Mouse (Mus musculus) testis, adult 2 months (tissue): ENCODE results near the gene Galnt7. TPM values are rescaled to one million over a fixed set of nuclear protein-coding genes. Genes with fewer than 3 reads are reported as not detected.

ENCODE experiments used
- H3K27ac ChIP-seq: fragments of 200-500 bp; 2 replicates; pipeline ENCODE4 v1.5.1; 2012; ENCODE audit warnings: low read depth, low read length; ENCODE audit not compliant: control insufficient read depth, insufficient read depth
- H3K27me3 ChIP-seq: fragments of 200-500 bp; 2 replicates; pipeline ENCODE4 v1.6.1; 2012; ENCODE audit warnings: mild to moderate bottlenecking, low read length, moderate library complexity; ENCODE audit not compliant: control insufficient read depth, insufficient read depth
- H3K36me3 ChIP-seq: fragments of 200-500 bp; 2 replicates; pipeline ENCODE4 v1.6.1; 2012; ENCODE audit warnings: mild to moderate bottlenecking, low read length; ENCODE audit not compliant: control insufficient read depth, insufficient read depth
- H3K4me1 ChIP-seq: fragments of 200-500 bp; 2 replicates; pipeline ENCODE4 v1.6.1; 2012; ENCODE audit warnings: low read length; ENCODE audit not compliant: control insufficient read depth, insufficient read depth
- H3K4me3 ChIP-seq: fragments of 200-500 bp; 2 replicates; pipeline ENCODE4 v1.5.1; 2012; ENCODE audit warnings: low read depth, mild to moderate bottlenecking, low read length, moderate library complexity, mixed read lengths; ENCODE audit not compliant: control insufficient read depth
- CTCF ChIP-seq: fragments of 200-500 bp; IDR thresholded peaks from 2 replicates; pipeline ENCODE4 v1.5.1; 2012; ENCODE audit warnings: low read depth, mild to moderate bottlenecking, inconsistent platforms, low read length, moderate library complexity; ENCODE audit not compliant: control insufficient read depth, insufficient read depth, insufficient replicate concordance
- POLR2A ChIP-seq: fragments of 200-500 bp; IDR thresholded peaks from 2 replicates; pipeline ENCODE4 v1.6.1; 2012; ENCODE audit warnings: low read depth, mild to moderate bottlenecking, inconsistent platforms, low read length, moderate library complexity; ENCODE audit not compliant: control insufficient read depth
- polyA plus RNA-seq: library from polyadenylated mRNA; depleted of rRNA; stranded (reverse); fragments of >200 nt; gene quantifications from 2 replicates; pipeline ENCODE4 v1.2.3, GENCODE M21; 2012

Galnt7 gene
- polyA plus RNA-seq, 1 experiment: 4.9 TPM

DNA sequence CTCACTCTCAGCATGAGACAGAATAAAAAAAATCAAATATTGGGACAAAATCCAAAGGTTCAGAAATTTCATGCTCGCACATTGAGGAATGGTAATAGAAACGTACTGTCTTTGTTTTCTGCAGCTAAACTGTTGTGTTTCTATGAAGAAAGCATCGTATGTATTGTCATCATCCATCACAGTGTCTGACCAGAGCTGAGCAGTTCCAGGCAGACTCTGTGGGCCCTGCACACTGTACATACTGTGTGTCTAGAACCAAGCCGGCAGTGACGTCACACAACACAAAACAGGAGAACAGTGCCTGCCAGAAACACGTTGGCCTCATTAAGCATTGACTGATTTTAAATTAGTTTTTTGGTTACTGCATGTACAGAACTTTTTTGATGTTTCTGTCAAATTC is 82.9 kb downstream of the Galnt7 start:
- Histone ChIP-seq H3K36me3 (no peaks in the 10 kb centered on the region), H3K4me3 (no peak overlapping the region), H3K27ac (no peak overlapping the region), H3K27me3 (no peaks in the 10 kb centered on the region), H3K4me1 (no peaks in the 10 kb centered on the region)
- TF ChIP-seq CTCF: no peak
- TF ChIP-seq POLR2A: no peak

DNA sequence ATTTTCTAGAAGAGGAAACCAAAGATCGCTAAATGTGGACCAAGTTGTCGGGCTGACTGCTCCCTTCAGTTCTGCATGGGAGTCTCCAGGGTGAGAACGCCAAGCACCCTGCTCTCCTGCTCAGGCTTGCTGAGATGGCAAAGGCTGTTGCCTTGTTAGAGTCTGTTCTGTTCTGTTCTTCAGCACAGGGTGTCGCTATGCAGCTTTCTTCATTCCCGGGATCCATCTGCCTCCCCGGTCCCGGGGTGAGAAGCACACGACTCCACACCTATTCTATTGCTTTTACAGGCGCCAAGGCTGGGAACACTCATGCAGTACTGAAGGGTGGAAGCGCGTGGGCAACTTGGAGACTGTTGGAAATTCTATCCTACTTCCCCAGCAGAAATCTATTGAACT is 83.4 kb downstream of the Galnt7 start:
- no peak overlapping the region for H3K27ac ChIP-seq
- no peak overlapping the region for H3K4me3 ChIP-seq
- no peaks in the 10 kb centered on the region for H3K27me3 ChIP-seq
- no peaks in the 10 kb centered on the region for H3K4me1 ChIP-seq
- no peaks in the 10 kb centered on the region for H3K36me3 ChIP-seq
- peak; percentile 17; the same call in 1 of the 2 replicates for TF ChIP-seq CTCF
- TF ChIP-seq POLR2A: no peak

DNA sequence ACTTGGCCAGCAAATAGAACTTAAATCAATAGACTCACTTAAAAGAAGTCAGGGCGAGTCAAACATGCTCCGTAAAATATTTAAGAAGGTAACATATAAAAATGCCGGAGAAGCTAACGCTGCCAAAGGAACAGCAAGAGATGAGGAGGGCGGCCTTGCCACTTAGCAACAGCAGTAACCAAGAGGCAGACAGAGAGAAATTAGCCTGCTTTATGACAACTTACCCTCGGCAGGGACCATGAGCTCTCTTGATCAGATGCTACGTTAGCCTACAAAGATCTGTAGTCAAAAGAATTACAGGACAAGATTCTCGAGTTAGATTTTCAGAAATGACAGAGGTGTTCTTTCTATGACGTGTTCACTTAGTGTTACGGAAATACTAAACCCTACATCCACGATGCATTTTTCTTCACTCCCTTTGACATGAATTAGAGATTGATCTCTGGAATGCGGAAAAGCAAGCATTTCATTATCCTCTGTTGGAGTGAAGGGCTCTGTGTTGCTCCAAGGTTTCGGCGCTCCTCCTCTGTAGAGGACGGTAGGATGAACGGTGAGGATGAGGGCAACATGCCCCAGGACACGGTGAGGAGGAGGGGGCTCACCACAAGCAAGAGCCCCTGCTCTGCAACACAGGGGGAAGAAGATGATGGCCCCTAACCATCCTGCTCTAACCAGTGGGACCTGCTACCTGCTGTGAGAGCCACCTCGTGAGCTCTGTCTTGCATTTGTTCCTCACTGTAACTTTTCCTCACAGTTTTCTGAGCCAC is 84.0 kb downstream of the Galnt7 start:
- H3K27ac ChIP-seq: no peak overlapping the region

DNA sequence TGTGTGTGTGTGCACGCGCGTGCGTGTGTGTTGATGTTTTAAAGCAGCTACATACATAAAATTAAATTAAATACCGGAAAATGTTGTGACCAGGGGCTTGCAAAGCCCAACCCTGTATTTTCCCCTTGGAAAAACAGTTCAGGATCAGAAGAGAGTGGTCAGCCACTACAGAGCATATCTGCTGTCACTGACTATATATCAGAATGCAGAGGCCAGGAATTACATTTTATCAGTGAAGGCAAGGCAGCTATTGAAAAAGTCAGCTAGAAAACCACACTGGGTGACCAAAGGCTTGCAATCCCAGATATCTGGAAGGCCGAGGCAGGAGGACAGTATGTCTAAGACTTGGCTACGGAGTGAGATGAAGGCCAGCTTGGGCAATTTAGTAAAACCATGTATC is 84.8 kb downstream of the Galnt7 start:
- no peak for TF ChIP-seq CTCF
- no peak for TF ChIP-seq POLR2A
- Histone ChIP-seq H3K4me1 (no peaks in the 10 kb centered on the region), H3K36me3 (no peaks in the 10 kb centered on the region), H3K27me3 (no peaks in the 10 kb centered on the region), H3K27ac (no peak overlapping the region), H3K4me3 (no peak overlapping the region)

More for the DNA sequence above, 84.0 kb downstream of the Galnt7 start:
- no peaks in the 10 kb centered on the region for H3K27me3 ChIP-seq
- H3K4me1 ChIP-seq: no peaks in the 10 kb centered on the region
- H3K36me3 ChIP-seq: no peaks in the 10 kb centered on the region
- no peak overlapping the region for H3K4me3 ChIP-seq
- TF ChIP-seq POLR2A (no peak), CTCF (no peak)

DNA sequence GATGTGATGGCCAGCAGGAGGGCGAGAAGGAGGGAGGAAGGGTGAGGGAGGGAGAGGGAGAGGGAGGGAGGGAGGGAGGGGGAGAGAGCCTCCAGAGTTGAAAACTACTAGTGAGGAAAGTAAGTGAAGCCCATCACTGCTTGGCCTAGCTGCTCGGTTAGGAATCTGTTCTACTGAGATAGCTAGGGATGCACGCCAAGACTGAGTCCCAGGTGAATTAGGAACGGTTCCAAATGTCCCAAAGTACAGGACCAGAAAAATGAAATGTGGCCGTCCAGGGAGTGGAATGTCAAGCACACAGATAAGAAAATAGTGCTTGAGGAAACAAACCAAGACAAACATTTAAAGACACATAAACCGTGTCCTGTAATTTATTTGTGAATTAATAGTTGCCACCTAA is 87.8 kb downstream of the Galnt7 start:
- TF ChIP-seq POLR2A: no peak

DNA sequence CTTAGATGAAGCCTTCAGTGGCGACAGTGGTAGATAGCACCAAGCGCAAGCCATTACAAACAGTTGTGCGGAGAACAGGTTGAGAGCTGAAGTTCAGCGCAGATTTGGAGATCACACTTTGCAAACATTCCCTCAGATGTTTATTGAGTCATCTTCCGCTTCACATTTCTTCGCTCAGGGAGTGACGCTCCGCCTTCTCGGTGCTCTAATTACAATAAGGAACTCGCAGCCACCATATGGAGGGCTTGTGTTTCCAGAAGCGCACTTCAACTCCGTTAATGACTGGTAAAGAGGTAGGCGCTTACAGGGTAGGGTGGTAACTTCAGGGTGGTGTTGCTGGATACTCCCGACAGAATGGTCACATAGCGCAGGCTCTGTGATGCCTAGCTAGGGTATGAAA is 89.1 kb downstream of the Galnt7 start:
- Histone ChIP-seq H3K27ac (no peak overlapping the region), H3K27me3 (no peaks in the 10 kb centered on the region), H3K4me1 (no peaks in the 10 kb centered on the region), H3K4me3 (no peak overlapping the region), H3K36me3 (no peaks in the 10 kb centered on the region)
- TF ChIP-seq CTCF (no peak), POLR2A (no peak)

More for the DNA sequence above, 87.8 kb downstream of the Galnt7 start:
- H3K27me3 ChIP-seq: no peaks in the 10 kb centered on the region
- no peak overlapping the region for H3K4me3 ChIP-seq
- H3K36me3 ChIP-seq: no peaks in the 10 kb centered on the region
- H3K4me1 ChIP-seq: no peaks in the 10 kb centered on the region
- no peak overlapping the region for H3K27ac ChIP-seq

DNA sequence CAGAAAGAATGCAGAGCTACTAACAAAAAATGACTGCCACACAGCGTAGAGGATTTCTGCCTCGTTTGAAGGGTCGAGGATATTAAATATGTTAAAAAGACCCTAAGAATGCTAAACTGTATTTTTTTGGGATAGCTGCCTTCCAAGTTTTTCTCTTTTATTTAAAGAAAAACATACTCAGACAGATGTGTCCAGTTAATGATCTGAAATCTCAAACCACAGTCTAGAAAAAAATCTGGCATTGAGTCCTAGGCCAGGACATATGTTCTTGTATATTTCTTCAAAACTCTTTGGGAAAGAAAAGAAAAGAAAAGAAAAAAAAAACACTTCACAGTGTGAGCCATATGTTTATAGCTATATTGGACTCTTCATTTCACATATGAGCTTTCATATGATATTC is 90.1 kb downstream of the Galnt7 start:
- TF ChIP-seq POLR2A: no peak
- TF ChIP-seq CTCF: no peak
- Histone ChIP-seq H3K4me3 (no peak overlapping the region), H3K36me3 (no peaks in the 10 kb centered on the region), H3K4me1 (no peaks in the 10 kb centered on the region), H3K27ac (no peak overlapping the region), H3K27me3 (no peaks in the 10 kb centered on the region)
